Mouse (Mus musculus): ENCODE data around the gene Ptpn4.

DNA sequence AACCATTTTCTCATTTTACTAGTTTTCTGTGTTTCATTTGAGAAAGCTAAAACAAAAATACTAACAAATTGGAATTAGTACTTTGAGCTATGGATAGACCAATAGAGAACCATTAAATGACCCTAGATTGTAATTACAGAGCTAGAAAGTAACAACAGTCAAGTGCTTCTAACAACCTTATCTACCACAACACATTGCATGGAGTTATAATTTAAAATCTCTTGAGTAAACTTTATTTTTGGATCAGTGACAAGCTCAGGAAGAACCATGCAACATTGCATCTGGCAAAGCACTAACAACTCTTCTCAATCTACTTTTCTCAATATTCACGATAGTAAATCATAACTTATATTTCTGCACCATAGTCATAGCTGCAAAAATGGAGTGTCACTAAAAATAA is 29.7 kb downstream of the Ptpn4 start:
- no peak for TF ChIP-seq TCF3 (IDR thresholded peaks at IDR 0.05; ENCODE audit: insufficient read length, low read depth)
- no peak for TF ChIP-seq TCF12 (IDR thresholded peaks at IDR 0.05; ENCODE audit: insufficient read depth, poor library complexity, severe bottlenecking)
- TF ChIP-seq CEBPB (IDR thresholded peaks at IDR 0.05; ENCODE audit: insufficient read depth, poor library complexity, severe bottlenecking) = no peak
- TF ChIP-seq E2F4 (IDR thresholded peaks at IDR 0.05; ENCODE audit: insufficient read depth) = no peak
- TF ChIP-seq POLR2A (IDR thresholded peaks at IDR 0.05; ENCODE audit: insufficient read length, low read depth) = no peak

Measured in myocyte (in vitro differentiated cells).